16 mouse cellular contexts compared by ENCODE assay signal in genomic region chr3:41612211-41612610, GRCm38 (mm10). TPM values are rescaled to one million over a fixed set of nuclear protein-coding genes. Genes with fewer than 3 reads are reported as not detected.
DNase-seq lines count a peak whose midpoint lies in the region; ATAC-seq and TF ChIP-seq lines count a peak whose summit lies in the region.
"Had no signal": no experiment of that assay in that cellular context is flagged by ENCODE, and none has a peak within 500 bp of the region (broad histone marks: within the 10 kb centered on the region; RNA-seq: fewer than 3 reads in every experiment).

No protein-coding gene starts in this region.

- in situ Hi-C loops in CH12.LX (cut with MboI; ENCODE audit: low pct_ligation_motif_present, low pct_unique_long_range_greater_than_20kb, low sequenced_read_pairs): no loop called here

- no peak overlapping the region for H3K27ac ChIP-seq in liver, adult 2 months (replicated peaks; ENCODE audit: insufficient read depth, low read depth, low read length)
- H3K27ac ChIP-seq in CH12.LX (ENCODE audit: insufficient read depth, low read depth): no peak overlapping the region
- H3K27ac ChIP-seq in forebrain, embryonic 11.5 days (ENCODE audit: low read depth, low read length): no peak overlapping the region
- H3K27ac ChIP-seq: forebrain, embryonic 13.5 days; heart, embryonic 15.5 days; limb, embryonic 10.5 days had no signal

- H3K4me1 ChIP-seq in liver, adult 2 months (ENCODE audit: control insufficient read depth, insufficient read depth, low read length): peaks cover 6% of the 10 kb centered on the region
- no peaks in the 10 kb centered on the region for H3K4me1 ChIP-seq in CH12.LX (ENCODE audit: control insufficient read depth in 1 of 2, insufficient read depth in 2 of 2)
- H3K4me1 ChIP-seq in forebrain, embryonic 11.5 days (replicated peaks; ENCODE audit: control insufficient read depth, insufficient read depth, low read length): no peaks in the 10 kb centered on the region
- H3K4me1 ChIP-seq: forebrain, embryonic 13.5 days; limb, embryonic 10.5 days had no signal

- no peaks in the 10 kb centered on the region for H3K9me3 ChIP-seq in CH12.LX (replicated peaks; ENCODE audit: low read length)
- no peaks in the 10 kb centered on the region; the same call in 1 of the 2 replicates for H3K9me3 ChIP-seq in forebrain, embryonic 11.5 days (ENCODE audit: control insufficient read depth, low read length)
- H3K9me3 ChIP-seq: forebrain, embryonic 13.5 days; heart, embryonic 15.5 days; limb, embryonic 10.5 days had no signal

- no peak overlapping the region for H3K9ac ChIP-seq in liver, adult 2 months (ENCODE audit: low read depth, low read length)
- no peak overlapping the region for H3K9ac ChIP-seq in CH12.LX (ENCODE audit: insufficient read depth, low read depth)
- no peak overlapping the region for H3K9ac ChIP-seq in forebrain, embryonic 11.5 days (ENCODE audit: low read length)
- H3K9ac ChIP-seq: forebrain, embryonic 13.5 days; heart, embryonic 15.5 days had no signal

- dilution Hi-C loops in CH12.LX (cut with MboI; ENCODE audit: extremely low pct_ligation_motif_present, extremely low pct_unique_long_range_greater_than_20kb, low sequenced_read_pairs): no loop called here

- no peaks in the 10 kb centered on the region for H3K79me2 ChIP-seq in liver, adult 2 months (ENCODE audit: control insufficient read depth, insufficient read depth, low read length)
- no peaks in the 10 kb centered on the region for H3K79me2 ChIP-seq in CH12.LX (replicated peaks; ENCODE audit: control insufficient read depth, extremely low read depth, insufficient read depth, poor library complexity, severe bottlenecking)

- no peak for ATAC-seq in CD4-positive, CD25-positive, alpha-beta regulatory T cell, adult 4 months
- ATAC-seq in granulocyte monocyte progenitor cell, adult 5-6 weeks (replicated peaks; ENCODE audit: poor library complexity, severe bottlenecking): peak; percentile 62
- ATAC-seq in forebrain, embryonic 11.5 days (replicated peaks; ENCODE audit: low FRiP score): no peak; the same call in 1 of the 2 replicates
- ATAC-seq: activated CD4-positive, CD25-positive, alpha-beta regulatory T cell, adult 4 months; forebrain, embryonic 13.5 days had no signal

- peak; percentile 24 for DNase-seq in CD4-positive, CD25-positive, alpha-beta regulatory T cell, adult 2 months (ENCODE audit: low read depth, low spot score)
- DNase-seq in liver, adult 2 months (ENCODE audit: extremely low read depth, low read depth, low spot score): no peak
- DNase-seq in liver (no peak), CH12.LX (ENCODE audit: extremely low read depth) (peak; percentile 13)
- no peak for DNase-seq in right cerebral cortex, adult 18-20 months
- DNase-seq in forebrain, embryonic 11.5 days (ENCODE audit: low spot score): no peak
- DNase-seq: gastrocnemius, postnatal 14 days; lung, postnatal 4 days; thymus, postnatal 36 days had no signal

- WGBS in liver, adult 2 months: 96% methylated on average over 3 of the region's 3 CpGs
- WGBS in forebrain, embryonic 11.5 days: 88% methylated on average over 3 of the region's 3 CpGs

- TF ChIP-seq EP300 in CH12.LX (IDR thresholded peaks at IDR 0.05; ENCODE audit: low read length): no peak

- no peaks in the 10 kb centered on the region for H3K27me3 ChIP-seq in liver, adult 2 months (ENCODE audit: control insufficient read depth, insufficient read depth, low read length)
- H3K27me3 ChIP-seq in CH12.LX (replicated peaks): no peaks in the 10 kb centered on the region
- H3K27me3 ChIP-seq in forebrain, embryonic 11.5 days (ENCODE audit: control insufficient read depth, insufficient read depth, low read length): no peaks in the 10 kb centered on the region
- H3K27me3 ChIP-seq: forebrain, embryonic 13.5 days; heart, embryonic 15.5 days had no signal

- no peak for TF ChIP-seq POLR2A in liver, adult 2 months (IDR thresholded peaks at IDR 0.05; ENCODE audit: extremely low read depth, insufficient read depth, low read length)
- no peak for TF ChIP-seq POLR2A in CH12.LX (IDR thresholded peaks at IDR 0.05; ENCODE audit: low read depth, low read length)

- H3K4me2 ChIP-seq in CH12.LX (ENCODE audit: insufficient read depth, low read depth, poor library complexity, severe bottlenecking): no peak overlapping the region
- H3K4me2 ChIP-seq in forebrain, embryonic 11.5 days (ENCODE audit: low read depth, low read length, severe bottlenecking): no peak overlapping the region
- H3K4me2 ChIP-seq: forebrain, embryonic 13.5 days; heart, embryonic 15.5 days had no signal

- peak; percentile 57; the same call in 1 of the 2 replicates for TF ChIP-seq CTCF in liver, adult 2 months (IDR thresholded peaks at IDR 0.05; ENCODE audit: low read depth, low read length)
- peak; percentile 13 to 55; a peak in 2 of 4 replicates for TF ChIP-seq CTCF in CH12.LX (conservative IDR thresholded peaks at IDR 0.05 in 1 of 2, IDR thresholded peaks at IDR 0.05 in 1 of 2; ENCODE audit: low read depth in 2 of 2, low read length in 2 of 2)

- peaks cover 62% of the 10 kb centered on the region for H3K36me3 ChIP-seq in liver, adult 2 months (ENCODE audit: control insufficient read depth, insufficient read depth, low read length)
- peaks cover 27 to 78% of the 10 kb centered on the region in 2 experiments for H3K36me3 ChIP-seq in CH12.LX (replicated peaks in 1 of 2; ENCODE audit: control insufficient read depth in 1 of 2, insufficient read depth in 1 of 2, low read length in 1 of 2)
- peaks cover 11% of the 10 kb centered on the region for H3K36me3 ChIP-seq in forebrain, embryonic 11.5 days (ENCODE audit: control insufficient read depth, insufficient read depth, low read length)

- no peak overlapping the region for H3K4me3 ChIP-seq in liver, adult 2 months (ENCODE audit: insufficient read depth, low read depth, low read length)
- no peak overlapping the region for H3K4me3 ChIP-seq in CH12.LX (replicated peaks in 1 of 3; ENCODE audit: low read depth in 2 of 3, low read length in 2 of 3, poor library complexity in 1 of 3)
- H3K4me3 ChIP-seq in forebrain, embryonic 11.5 days (ENCODE audit: low read depth, low read length): no peak overlapping the region
- H3K4me3 ChIP-seq: forebrain, embryonic 13.5 days; heart, embryonic 15.5 days; limb, embryonic 10.5 days; myocyte had no signal

- peak; percentile 35 for TF ChIP-seq RAD21 in CH12.LX (IDR thresholded peaks at IDR 0.05; ENCODE audit: low read depth, low read length)

TF ChIP-seq in CH12.LX, 34 proteins besides CTCF, POLR2A, EP300 and RAD21:
- TF ChIP-seq MEF2A (IDR thresholded peaks at IDR 0.05; ENCODE audit: borderline replicate concordance, low read depth, low read length) (no peak), SMC3 (IDR thresholded peaks at IDR 0.05; ENCODE audit: low read depth, low read length) (peak; percentile 33)

RNA-seq across cellular contexts. Expression of gene Jade1, which starts 56.7 kb away (rescaled TPM):
- 10 to 100 TPM in 1 of 2 experiments, 1 to 10 TPM in 1; 9.9 to 10.1 TPM for polyA plus RNA-seq in CD4-positive, CD25-positive, alpha-beta regulatory T cell, adult 4 months (2017; shearing (Covaris generic))
- 29.0 and 37.4 TPM in 2 replicates for total RNA-seq in liver, adult 2 months (2014; rRNA removed)
- 15.0 and 20.3 TPM in 2 replicates for polyA plus RNA-seq in liver, adult 2 months (2012; rRNA removed)
- total RNA-seq in CH12.LX (2012; rRNA removed) (10.7 and 11.9 TPM in 2 replicates), CH12.LX (2014; rRNA removed) (9.6 and 12.5 TPM in 2 replicates)
- 11.0 and 12.0 TPM in 2 replicates for polyA plus RNA-seq in CH12.LX (2012; ENCODE audit: insufficient read length, low read depth)
- total RNA-seq in granulocyte monocyte progenitor cell, adult 5-6 weeks (2014; fragmentation: Nextera tagmentation): 32.6 and 53.3 TPM in 2 replicates
- 38.8 and 72.7 TPM in 2 replicates for total RNA-seq in granulocyte monocyte progenitor cell, adult 5-6 weeks (2017)
- 22.4 and 24.1 TPM in 2 replicates for polyA plus RNA-seq in forebrain, embryonic 11.5 days (2014; fragmentation: Nextera tagmentation; extraction: Ambion mirVana)

Comparison
In these comparisons a context has a peak if more than half of its experiments do, and no peak if none do; other contexts are left out.
1. DNase-seq: peak in CD4-positive, CD25-positive, alpha-beta regulatory T cell, adult 2 months (single experiment) and CH12.LX (single experiment); none in liver, adult 2 months (single experiment), liver (single experiment), right cerebral cortex, adult 18-20 months (single experiment) and forebrain, embryonic 11.5 days (single experiment).